Mouse (Mus musculus): ENCODE results near the gene Atp1a1. TPM values are rescaled to one million over a fixed set of nuclear protein-coding genes. Genes with fewer than 3 reads are reported as not detected.

Gene Atp1a1
- 50.2 and 63.3 TPM in 2 replicates for polyA plus RNA-seq (2016; fragmentation: Nextera tagmentation; extraction: Ambion mirVana)

DNA sequence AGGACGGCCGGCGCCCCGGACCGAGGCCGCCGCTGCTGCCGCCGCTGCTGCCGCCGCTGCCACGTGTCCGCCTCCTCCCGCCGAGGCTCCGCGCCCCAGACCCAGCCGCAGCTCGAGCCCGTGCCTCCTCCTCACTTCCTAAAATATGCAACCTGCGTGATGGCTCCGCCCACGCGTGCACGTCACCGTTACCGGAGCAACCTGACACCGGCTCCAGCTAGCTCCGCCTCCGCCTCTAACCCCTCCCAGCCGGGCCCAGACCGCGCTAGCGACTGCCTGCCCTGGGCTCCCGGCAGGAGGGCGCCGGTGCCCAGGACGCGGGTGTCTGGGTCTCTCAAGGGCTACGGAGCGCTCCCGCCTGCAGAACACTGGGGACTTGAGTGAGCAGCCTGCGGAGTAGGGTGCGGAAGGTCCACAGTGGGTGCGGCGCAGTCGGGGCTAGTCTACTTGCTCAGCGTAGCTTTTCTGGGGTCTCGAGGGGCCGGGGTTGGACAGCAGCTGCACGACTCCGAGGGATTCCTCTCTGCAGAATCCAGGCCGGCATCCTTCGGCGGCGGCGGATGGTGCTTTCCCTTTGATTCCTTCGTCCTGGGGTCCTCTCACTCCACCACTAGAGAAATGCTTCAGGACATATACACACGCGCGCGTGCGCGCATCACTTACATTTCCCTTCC, at the start of gene Atp1a1:
Atp1a1 (minus strand) TSS at position 135 of the 674 bp plus-strand sequence.
- Histone ChIP-seq H3K27ac (peak within 1 kb of the TSS; percentile 99), H3K36me3 (no peaks in the 10 kb centered on the region), H3K4me1 (replicated peaks) (peaks cover 54% of the 10 kb centered on the region), H3K27me3 (ENCODE audit: insufficient read depth, poor library complexity, severe bottlenecking) (peaks cover 15% of the 10 kb centered on the region; the same call in 1 of the 2 replicates), H3K9me3 (no peaks in the 10 kb centered on the region), H3K4me3 (peak within 1 kb of the TSS; percentile 84)
- DNase-seq (ENCODE audit: low spot score) = peak; percentile 98
- under 1% methylated on average over 64 of the region's 64 CpGs for WGBS

DNA sequence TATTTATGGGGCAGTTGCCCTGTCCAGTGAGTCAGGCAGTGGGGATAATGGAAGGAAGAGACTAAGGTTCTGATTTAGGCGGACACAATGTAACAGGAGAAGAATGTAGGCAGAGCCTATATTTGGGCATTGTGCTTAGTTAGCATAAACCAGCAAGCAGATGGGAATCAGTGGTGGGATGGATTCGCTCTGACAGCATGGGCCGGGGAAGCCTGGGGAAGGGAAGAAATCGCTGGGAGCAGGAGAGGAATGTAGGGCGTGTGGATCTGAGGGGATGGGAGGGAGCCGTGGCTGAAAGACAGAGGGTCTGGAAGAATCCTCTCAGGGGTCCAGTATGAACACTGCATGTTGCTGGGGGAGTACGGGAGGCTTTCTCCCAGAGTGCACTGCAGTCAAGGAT, 49.0 kb upstream of the Atp1a1 start:
- no peaks in the 10 kb centered on the region for H3K9me3 ChIP-seq
- no peak for DNase-seq (ENCODE audit: low spot score)
- H3K4me3 ChIP-seq = no peak overlapping the region
- H3K4me1 ChIP-seq (replicated peaks) = peaks cover 8% of the 10 kb centered on the region; the same call in 1 of the 2 replicates
- H3K27me3 ChIP-seq (ENCODE audit: insufficient read depth, poor library complexity, severe bottlenecking) = no peaks in the 10 kb centered on the region
- H3K27ac ChIP-seq = no peak overlapping the region
- no peaks in the 10 kb centered on the region for H3K36me3 ChIP-seq
- WGBS = 48% methylated on average over 7 of the region's 7 CpGs

DNA sequence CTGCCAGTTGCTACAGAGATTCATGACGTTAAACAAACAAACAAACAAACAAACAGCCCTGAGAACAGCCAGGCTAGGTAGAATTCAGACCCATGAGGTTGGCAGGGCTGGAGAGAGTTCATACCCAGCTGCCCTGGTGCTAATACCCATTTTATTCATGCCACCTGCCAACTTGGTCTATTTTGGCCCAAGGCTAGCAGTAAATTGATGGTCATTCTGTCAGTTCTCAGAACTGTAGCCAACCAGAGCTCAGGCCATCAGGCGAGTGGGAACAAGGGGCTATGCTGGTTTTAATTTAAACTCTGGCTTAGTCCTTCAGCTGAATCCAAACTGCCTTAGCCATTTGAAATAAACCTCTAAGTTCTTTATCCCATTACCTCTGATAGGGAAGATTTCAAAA, 48.5 kb upstream of the Atp1a1 start:
- WGBS = 79% methylated on average over 2 of the region's 2 CpGs
- Histone ChIP-seq H3K9me3 (no peaks in the 10 kb centered on the region), H3K27ac (no peak overlapping the region), H3K36me3 (no peaks in the 10 kb centered on the region), H3K4me1 (replicated peaks) (peaks cover 8% of the 10 kb centered on the region; the same call in 1 of the 2 replicates), H3K27me3 (ENCODE audit: insufficient read depth, poor library complexity, severe bottlenecking) (no peaks in the 10 kb centered on the region), H3K4me3 (no peak overlapping the region)
- DNase-seq (ENCODE audit: low spot score) = no peak

DNA sequence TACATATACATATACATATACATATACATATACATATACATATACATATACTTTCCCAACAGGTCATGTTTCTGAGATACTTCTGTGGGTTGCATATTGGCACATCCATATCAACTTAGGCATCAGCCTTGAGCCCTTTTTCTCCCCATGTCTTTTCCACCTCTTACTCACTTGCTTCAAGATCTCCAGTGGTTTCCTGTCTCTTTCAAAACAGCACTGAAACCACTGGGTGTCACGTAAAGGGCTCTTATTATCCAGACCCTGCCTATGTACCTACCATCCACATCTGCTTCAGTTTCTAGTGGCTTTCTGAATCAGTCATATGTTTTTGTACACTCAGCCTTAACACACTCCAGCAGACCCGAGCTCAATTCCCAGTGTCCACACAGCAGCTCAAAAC, 45.8 kb upstream of the Atp1a1 start:
- Histone ChIP-seq H3K36me3 (no peaks in the 10 kb centered on the region), H3K4me3 (no peak overlapping the region), H3K27me3 (ENCODE audit: insufficient read depth, poor library complexity, severe bottlenecking) (no peaks in the 10 kb centered on the region), H3K9me3 (no peaks in the 10 kb centered on the region), H3K4me1 (replicated peaks) (peaks cover 8% of the 10 kb centered on the region; the same call in 1 of the 2 replicates), H3K27ac (no peak overlapping the region)
- WGBS = 86% methylated on average over 2 of the region's 2 CpGs
- no peak for DNase-seq (ENCODE audit: low spot score)

DNA sequence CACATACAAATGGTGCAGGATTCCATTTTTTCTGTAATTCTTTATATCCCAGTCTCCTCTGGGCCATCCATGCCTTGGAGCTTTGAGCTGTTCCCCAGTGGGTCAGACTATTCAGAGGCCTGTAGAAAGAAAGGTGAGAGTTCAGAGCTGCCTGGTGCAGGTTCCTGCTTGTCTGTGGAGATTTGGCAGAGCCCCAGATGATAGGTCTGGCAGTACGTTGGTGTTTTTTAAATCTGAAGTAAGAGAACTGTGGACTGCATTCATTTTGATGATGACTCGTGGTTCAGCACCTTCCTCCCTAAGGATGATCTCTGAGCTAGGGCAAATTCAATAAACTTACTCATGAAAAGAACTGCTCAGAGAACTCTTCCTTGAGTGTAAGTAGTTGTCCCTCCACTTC, 44.8 kb upstream of the Atp1a1 start:
- no peaks in the 10 kb centered on the region for H3K36me3 ChIP-seq
- H3K4me1 ChIP-seq (replicated peaks) = peaks cover 8% of the 10 kb centered on the region; the same call in 1 of the 2 replicates
- WGBS = 85% methylated on average over 2 of the region's 2 CpGs
- H3K27me3 ChIP-seq (ENCODE audit: insufficient read depth, poor library complexity, severe bottlenecking) = no peaks in the 10 kb centered on the region
- DNase-seq (ENCODE audit: low spot score) = no peak
- H3K9me3 ChIP-seq = no peaks in the 10 kb centered on the region
- no peak overlapping the region for H3K4me3 ChIP-seq
- H3K27ac ChIP-seq = no peak overlapping the region

DNA sequence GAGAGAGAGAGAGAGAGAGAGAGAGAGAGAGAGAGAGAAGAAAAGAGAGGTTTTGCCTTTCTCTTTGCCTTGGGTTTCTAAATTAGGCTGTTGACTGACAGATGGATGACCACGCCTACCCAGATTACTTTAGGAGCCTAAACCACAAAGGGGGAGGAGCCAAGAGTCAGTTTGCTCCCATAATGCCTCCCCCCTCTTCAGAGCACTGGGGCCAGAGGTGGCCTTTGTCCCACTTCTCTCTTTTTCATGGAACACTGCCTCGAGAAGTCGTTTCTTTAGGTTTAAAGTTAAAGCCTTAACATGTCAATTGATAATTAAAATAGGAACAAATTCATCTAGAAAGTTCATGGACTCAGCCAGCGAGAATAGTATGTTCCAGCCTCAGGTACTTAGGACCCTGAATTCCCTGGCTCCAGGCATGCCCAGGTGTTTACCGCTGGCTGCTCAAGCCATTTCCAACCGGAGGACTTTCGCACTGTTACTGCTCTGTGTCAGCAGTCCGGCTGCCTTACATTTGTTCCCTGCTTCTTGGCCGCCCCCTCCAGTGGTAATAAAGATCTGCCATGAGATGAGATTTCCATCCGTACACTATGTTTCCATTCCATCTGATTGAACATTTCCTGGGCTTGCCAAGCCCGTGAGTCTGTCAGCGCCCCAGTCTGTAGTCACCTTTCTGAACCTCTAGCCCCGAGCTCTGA, 43.8 kb upstream of the Atp1a1 start:
- H3K9me3 ChIP-seq = no peaks in the 10 kb centered on the region
- DNase-seq (ENCODE audit: low spot score) = no peak
- H3K27me3 ChIP-seq (ENCODE audit: insufficient read depth, poor library complexity, severe bottlenecking) = no peaks in the 10 kb centered on the region
- no peaks in the 10 kb centered on the region for H3K36me3 ChIP-seq
- WGBS = 77% methylated on average over 13 of the region's 13 CpGs
- peaks cover 4% of the 10 kb centered on the region; the same call in 1 of the 2 replicates for H3K4me1 ChIP-seq (replicated peaks)
- H3K27ac ChIP-seq = no peak overlapping the region
- H3K4me3 ChIP-seq = no peak overlapping the region

DNA sequence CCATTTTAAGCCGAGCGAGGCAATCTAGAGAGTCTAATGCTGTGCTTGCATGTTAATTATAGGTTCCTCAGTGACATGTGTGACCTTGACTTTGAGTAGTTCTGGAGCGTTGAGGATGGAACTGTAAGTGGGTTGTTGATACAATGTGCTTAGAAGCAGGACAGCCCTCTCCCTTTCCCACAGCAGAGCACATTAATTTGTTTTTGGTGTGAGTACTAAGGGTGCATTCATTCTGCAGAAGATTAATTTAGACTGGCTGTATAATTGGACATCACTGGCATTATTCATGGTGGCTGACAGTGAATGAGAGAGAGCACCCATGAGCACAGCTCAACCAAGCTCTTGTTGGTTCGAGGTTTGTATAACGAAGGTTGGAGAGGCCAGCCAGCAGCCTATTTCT, 42.3 kb upstream of the Atp1a1 start:
- Histone ChIP-seq H3K9me3 (no peaks in the 10 kb centered on the region), H3K27me3 (ENCODE audit: insufficient read depth, poor library complexity, severe bottlenecking) (no peaks in the 10 kb centered on the region), H3K4me1 (replicated peaks) (peaks cover 12% of the 10 kb centered on the region; the same call in 1 of the 2 replicates), H3K36me3 (no peaks in the 10 kb centered on the region), H3K4me3 (no peak overlapping the region), H3K27ac (no peak overlapping the region)
- no peak for DNase-seq (ENCODE audit: low spot score)
- WGBS = 88% methylated on average over 5 of the region's 5 CpGs

DNA sequence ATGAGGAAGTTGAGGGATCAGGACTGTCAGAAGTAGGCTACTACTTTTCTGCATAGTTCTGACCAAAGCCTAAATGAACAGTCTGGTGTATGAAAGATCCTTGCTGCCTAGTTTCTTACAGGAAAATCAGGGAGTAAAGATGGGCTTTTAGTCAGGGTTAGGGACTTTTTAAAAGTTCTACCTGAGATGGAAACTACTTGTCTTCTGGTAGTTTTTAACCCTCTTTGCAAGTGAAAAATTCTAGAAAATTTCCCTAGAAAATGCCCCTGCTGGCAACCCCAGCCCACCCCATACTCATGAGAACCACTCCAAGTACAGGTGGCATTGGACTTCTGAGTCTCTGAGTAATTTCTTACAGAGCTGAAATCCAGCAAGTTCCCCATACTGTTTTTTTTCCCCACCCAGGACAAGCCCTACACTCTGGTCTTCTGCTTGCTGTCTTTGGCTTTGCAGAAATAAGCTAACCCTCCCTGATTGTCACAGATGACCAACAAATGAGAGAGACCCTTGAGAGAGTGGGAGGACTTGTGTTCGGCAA, 41.2 kb upstream of the Atp1a1 start:
- no peak overlapping the region for H3K27ac ChIP-seq
- no peaks in the 10 kb centered on the region for H3K9me3 ChIP-seq
- H3K27me3 ChIP-seq (ENCODE audit: insufficient read depth, poor library complexity, severe bottlenecking) = no peaks in the 10 kb centered on the region
- no peak for DNase-seq (ENCODE audit: low spot score)
- H3K36me3 ChIP-seq = no peaks in the 10 kb centered on the region
- H3K4me1 ChIP-seq (replicated peaks) = 0 out of 2 replicates have a peak, but pooled peaks cover 8% of the 10 kb centered on the region
- 91% methylated on average over 1 of the region's 1 CpGs for WGBS
- no peak overlapping the region for H3K4me3 ChIP-seq

DNA sequence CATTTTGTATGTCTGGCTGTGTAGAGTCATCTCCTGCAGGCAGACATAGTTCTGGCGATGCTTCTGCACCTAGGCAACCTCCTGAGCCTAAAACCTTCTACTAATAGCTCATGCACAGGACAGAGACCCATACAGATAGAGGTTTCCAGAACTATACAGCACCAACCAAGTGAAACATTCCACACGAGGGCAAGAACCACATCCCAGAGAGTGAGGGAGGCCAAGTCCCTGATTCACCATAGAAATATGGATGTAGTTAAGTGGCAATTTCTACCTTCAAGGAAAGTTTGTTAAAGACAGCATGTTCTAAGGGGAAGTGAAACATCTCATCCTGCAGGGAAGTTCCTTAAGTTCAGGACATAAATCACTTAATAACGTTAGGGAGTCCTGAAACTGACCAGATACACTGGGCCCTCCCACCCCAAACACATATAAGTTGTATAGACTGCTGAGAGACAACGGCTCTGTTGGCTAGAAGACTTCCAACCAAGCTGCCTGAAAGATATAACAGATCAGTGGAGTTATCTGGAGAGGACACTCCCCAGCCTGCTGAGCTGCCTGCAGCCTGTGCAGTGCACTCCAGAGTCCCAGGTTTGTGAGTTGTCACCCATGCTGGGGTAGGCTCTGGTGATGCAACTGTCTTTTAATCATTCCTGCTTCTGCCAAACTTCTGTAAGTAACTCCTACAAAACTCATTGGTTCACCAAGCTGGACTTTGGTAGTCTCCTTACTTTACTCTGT, 39.7 kb upstream of the Atp1a1 start:
- no peak overlapping the region for H3K27ac ChIP-seq
- H3K4me1 ChIP-seq (replicated peaks) = 0 out of 2 replicates have a peak, but pooled peaks cover 8% of the 10 kb centered on the region
- 80% methylated on average over 4 of the region's 4 CpGs for WGBS
- no peaks in the 10 kb centered on the region for H3K9me3 ChIP-seq
- no peak overlapping the region for H3K4me3 ChIP-seq
- no peak for DNase-seq (ENCODE audit: low spot score)
- no peaks in the 10 kb centered on the region for H3K27me3 ChIP-seq (ENCODE audit: insufficient read depth, poor library complexity, severe bottlenecking)
- H3K36me3 ChIP-seq = no peaks in the 10 kb centered on the region

DNA sequence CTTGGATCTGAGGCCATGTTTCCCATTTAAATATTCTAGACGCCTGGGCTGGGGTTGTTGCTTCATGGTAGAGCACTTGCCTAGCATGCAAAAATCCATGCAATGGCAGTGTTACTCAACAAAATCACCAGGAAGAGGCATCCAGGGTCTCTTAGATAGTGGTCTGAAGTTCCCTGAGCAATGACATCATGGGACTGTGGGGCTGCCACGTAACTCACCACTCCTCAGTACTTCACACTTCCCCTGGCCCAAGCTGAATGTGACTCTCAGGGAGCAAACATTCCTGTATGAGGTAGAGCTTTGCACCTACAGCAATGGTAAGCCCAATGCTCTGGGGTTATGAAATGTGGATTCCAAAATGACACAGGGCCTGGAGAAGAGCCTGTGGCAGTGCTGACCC, 38.8 kb upstream of the Atp1a1 start:
- Histone ChIP-seq H3K36me3 (no peaks in the 10 kb centered on the region), H3K27ac (no peak overlapping the region), H3K9me3 (no peaks in the 10 kb centered on the region), H3K4me3 (no peak overlapping the region), H3K4me1 (replicated peaks) (0 out of 2 replicates have a peak, but pooled peaks cover 8% of the 10 kb centered on the region), H3K27me3 (ENCODE audit: insufficient read depth, poor library complexity, severe bottlenecking) (no peaks in the 10 kb centered on the region)
- WGBS = 92% methylated on average over 2 of the region's 2 CpGs
- no peak for DNase-seq (ENCODE audit: low spot score)

DNA sequence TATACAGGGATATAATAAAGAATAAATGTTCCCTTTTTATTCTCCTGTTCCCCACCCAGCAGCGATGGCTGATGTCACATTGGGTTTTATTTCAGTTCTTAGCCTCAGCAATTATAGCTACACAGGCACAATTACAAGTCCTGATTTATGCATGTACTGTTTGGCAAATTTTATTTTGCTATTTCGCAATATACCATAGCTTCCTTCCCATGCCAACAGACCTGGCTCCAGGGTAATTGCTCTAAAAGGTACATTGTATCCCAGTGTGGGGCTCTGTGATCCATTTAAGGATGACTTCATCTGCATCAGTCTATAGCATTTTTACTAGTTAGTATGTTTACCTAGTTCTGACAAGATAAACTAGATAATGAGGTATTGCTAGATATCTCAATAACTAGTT, 33.7 kb upstream of the Atp1a1 start:
- H3K36me3 ChIP-seq = no peaks in the 10 kb centered on the region
- WGBS = 88% methylated on average over 2 of the region's 2 CpGs
- H3K27me3 ChIP-seq (ENCODE audit: insufficient read depth, poor library complexity, severe bottlenecking) = no peaks in the 10 kb centered on the region
- no peak overlapping the region for H3K27ac ChIP-seq
- no peak for DNase-seq (ENCODE audit: low spot score)
- H3K4me3 ChIP-seq = no peak overlapping the region
- H3K9me3 ChIP-seq = no peaks in the 10 kb centered on the region
- H3K4me1 ChIP-seq (replicated peaks) = peaks cover 11% of the 10 kb centered on the region; the same call in 1 of the 2 replicates

DNA sequence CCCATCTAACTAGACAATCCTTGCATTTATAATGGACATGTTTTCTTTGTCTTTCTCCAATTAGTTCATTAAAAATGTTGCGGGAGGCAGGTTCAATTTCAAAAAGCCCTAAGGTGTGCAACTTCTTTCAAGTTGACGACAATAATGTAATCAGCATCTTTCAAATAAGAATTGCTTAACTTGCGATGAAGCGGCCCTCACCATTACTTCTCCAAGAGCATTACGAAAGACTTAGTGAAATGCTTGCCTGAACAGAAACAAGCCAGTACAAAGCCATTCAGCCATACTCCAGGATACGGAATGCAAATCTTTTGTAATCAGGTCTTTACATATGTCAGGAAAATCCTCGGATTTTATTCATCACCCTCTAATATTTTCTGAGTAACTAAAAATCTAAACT, 32.0 kb upstream of the Atp1a1 start:
- 91% methylated on average over 7 of the region's 7 CpGs for WGBS
- Histone ChIP-seq H3K4me1 (replicated peaks) (peaks cover 3% of the 10 kb centered on the region; the same call in 1 of the 2 replicates), H3K4me3 (no peak overlapping the region), H3K9me3 (no peaks in the 10 kb centered on the region), H3K27ac (no peak overlapping the region), H3K36me3 (no peaks in the 10 kb centered on the region), H3K27me3 (ENCODE audit: insufficient read depth, poor library complexity, severe bottlenecking) (no peaks in the 10 kb centered on the region)
- DNase-seq (ENCODE audit: low spot score) = no peak
